Mouse (Mus musculus) heart, postnatal 0 days (tissue): Measurements from ENCODE around the gene Olfr310. TPM values are rescaled to one million over a fixed set of nuclear protein-coding genes. Genes with fewer than 3 reads are reported as not detected.

Experiments
- ATAC-seq: fragments of 200-750 bp; cut with Nextera tagmentation; 2 replicates; pipeline ENCODE4 v1.8.0; 2017; ENCODE audit warnings: low read depth, moderate number of reproducible peaks, moderate library complexity; ENCODE audit not compliant: insufficient read depth
- DNase-seq: peaks from one replicate; pipeline ENCODE4 v3.0.0-alpha.2; 2016; ENCODE audit warnings: low spot score
- H3K27ac ChIP-seq: fragments of 300-500 bp; sonication (generic); 2 replicates; pipeline ENCODE4 v1.5.1; 2014; ENCODE audit warnings: low read depth, mild to moderate bottlenecking
- H3K27me3 ChIP-seq: fragments of 300-500 bp; sonication (generic); 2 replicates; pipeline ENCODE4 v1.6.1; 2014; ENCODE audit warnings: low read length, mixed read lengths; ENCODE audit not compliant: control insufficient read depth, insufficient read depth
- H3K36me3 ChIP-seq: fragments of 300-500 bp; sonication (generic); replicated peaks from 2 replicates; pipeline ENCODE4 v1.6.1; 2014; ENCODE audit warnings: low read length, mixed read lengths; ENCODE audit not compliant: control insufficient read depth, insufficient read depth
- H3K4me1 ChIP-seq: fragments of 300-500 bp; sonication (generic); 2 replicates; pipeline ENCODE4 v1.6.1; 2014; ENCODE audit warnings: antibody characterized with exemption; ENCODE audit not compliant: control insufficient read depth, insufficient read depth
- H3K4me2 ChIP-seq: fragments of 300-500 bp; sonication (generic); 2 replicates; pipeline ENCODE4 v1.6.1; 2014; ENCODE audit warnings: low read depth, mild to moderate bottlenecking, low read length, moderate library complexity
- H3K4me3 ChIP-seq: fragments of 300-500 bp; sonication (generic); 2 replicates; pipeline ENCODE4 v1.5.1; 2014; ENCODE audit warnings: low read depth, low read length
- H3K9ac ChIP-seq: fragments of 300-500 bp; sonication (generic); replicated peaks from 2 replicates; pipeline ENCODE4 v1.6.1; 2014; ENCODE audit warnings: low read depth, low read length, mixed read lengths
- H3K9me3 ChIP-seq: fragments of 300-500 bp; sonication (generic); replicated peaks from 2 replicates; pipeline ENCODE4 v1.6.1; 2016; ENCODE audit warnings: low read length; ENCODE audit not compliant: control insufficient read depth
- CTCF ChIP-seq: IDR thresholded peaks from 2 replicates; pipeline ENCODE4 v1.5.1; 2016; ENCODE audit warnings: antibody characterized with exemption, control low read depth, low read depth
- EP300 ChIP-seq: IDR thresholded peaks from 2 replicates; pipeline ENCODE4 v1.6.1; 2016; ENCODE audit warnings: antibody characterized with exemption, low read depth
- WGBS: fragments of 180-500 bp; shearing (Covaris S2); extraction: QIAGEN DNeasy Blood & Tissue Kit; methylation state at CpG from one replicate; pipeline ENCODE4 v1.1.7; 2014; 5-methylcytosine and 5-hydroxymethylcytosine counted together
- microRNA-seq: library from miRNA; unstranded; fragments of <30 nt; microRNA quantifications from one replicate; pipeline ENCODE4, GENCODE M21; 2016
- polyA plus RNA-seq: library from polyadenylated mRNA; unstranded; fragments of >200 nt; fragmentation: Nextera tagmentation; extraction: Ambion mirVana; gene quantifications from 2 replicates; pipeline ENCODE4 v1.2.1, GENCODE M21; 2015
- total RNA-seq: library from RNA; depleted of rRNA; stranded (reverse); fragments of >200 nt; gene quantifications from 2 replicates; pipeline ENCODE4 v1.2.3, GENCODE M21; 2014; ENCODE audit warnings: low replicate concordance; rRNA removed

Olfr310 gene
- total RNA-seq (not detected in 2 replicates), polyA plus RNA-seq (not detected in 2 replicates)

- no peak within 1 kb of the TSS for H3K4me3 ChIP-seq
- no peaks in the 10 kb centered on the region for H3K36me3 ChIP-seq
- no peaks in the 10 kb centered on the region for H3K9me3 ChIP-seq
- TF ChIP-seq EP300 (no peak), CTCF (no peak)
- H3K27me3 ChIP-seq, result no peaks in the 10 kb centered on the region
- ATAC-seq (no peak), DNase-seq (no peak)
- no peak within 1 kb of the TSS for H3K9ac ChIP-seq
- no peaks in the 10 kb centered on the region for H3K4me1 ChIP-seq
- WGBS, result 49% methylated on average over 1 of the region's 1 CpGs
- no peak within 1 kb of the TSS for H3K4me2 ChIP-seq
- no peak within 1 kb of the TSS for H3K27ac ChIP-seq
These were observed at the start of gene Olfr310 for GRCm38 (mm10) chr7:86277072-86277471. Gene Olfr310, minus strand, starts transcription at chr7:86277172.

GRCm38 (mm10) chr7:86325530-86325929, 48.6 kb upstream of the Olfr310 start, which contains the start of gene Olfr308:
Gene Olfr308, minus strand, starts transcription at chr7:86325630.
- DNase-seq, result no peak
- Histone ChIP-seq H3K4me1 (no peaks in the 10 kb centered on the region), H3K9ac (no peak within 1 kb of the TSS), H3K4me2 (no peak within 1 kb of the TSS), H3K27me3 (no peaks in the 10 kb centered on the region), H3K4me3 (no peak within 1 kb of the TSS), H3K9me3 (no peaks in the 10 kb centered on the region), H3K27ac (no peak within 1 kb of the TSS), H3K36me3 (no peaks in the 10 kb centered on the region)
- ATAC-seq, result no peak
- no peak for TF ChIP-seq CTCF
- TF ChIP-seq EP300, result no peak

DNA sequence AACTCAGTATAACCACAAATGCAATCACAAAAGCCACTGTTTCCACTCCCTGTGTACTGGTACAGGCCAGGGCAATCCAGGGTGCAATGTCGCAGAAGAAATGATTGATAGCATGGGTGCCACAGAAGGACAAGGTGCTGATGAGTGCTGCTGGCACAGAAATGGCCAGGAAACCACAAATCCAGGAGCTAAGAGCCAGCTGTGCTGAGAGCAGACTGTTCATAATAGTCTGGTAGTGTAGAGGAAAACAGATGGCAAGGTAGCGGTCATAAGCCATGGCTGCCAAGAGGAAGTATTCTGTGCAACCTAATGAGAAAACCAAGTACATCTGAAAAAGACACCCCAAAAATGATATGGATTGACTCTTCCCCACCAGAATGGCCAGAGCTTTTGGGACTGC, 44.4 kb upstream of the Olfr310 start:
- DNase-seq (no peak), ATAC-seq (no peak)
- no peak overlapping the region for H3K4me3 ChIP-seq
- WGBS, result 76% methylated on average over 2 of the region's 2 CpGs
- no peaks in the 10 kb centered on the region for H3K27me3 ChIP-seq
- no peaks in the 10 kb centered on the region for H3K36me3 ChIP-seq
- TF ChIP-seq CTCF (no peak), EP300 (no peak)
- no peak overlapping the region for H3K27ac ChIP-seq
- H3K9me3 ChIP-seq, result no peaks in the 10 kb centered on the region
- H3K9ac ChIP-seq, result no peak overlapping the region
- no peak overlapping the region for H3K4me2 ChIP-seq
- H3K4me1 ChIP-seq, result no peaks in the 10 kb centered on the region

DNA sequence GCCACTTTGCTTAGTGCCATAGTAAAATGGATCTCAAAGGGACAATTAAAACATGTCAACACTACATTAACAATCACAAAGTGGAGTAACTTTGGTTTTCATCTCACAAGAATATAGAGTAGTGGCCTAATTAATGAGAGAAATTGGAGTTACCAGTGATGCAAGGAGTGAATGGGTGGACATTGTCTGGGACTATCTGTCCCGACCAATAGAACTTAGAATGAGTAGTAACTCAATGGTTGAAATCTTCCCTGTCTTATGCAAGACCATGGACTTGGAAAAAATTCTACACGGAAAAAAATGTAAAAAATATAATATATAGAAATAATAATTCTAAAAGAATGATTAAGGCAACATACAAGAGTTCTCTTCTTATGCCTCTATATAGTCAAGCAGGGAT, 36.6 kb upstream of the Olfr310 start, which contains the start of gene Olfr309:
Olfr309 (minus strand) TSS at position 101 of the 400 bp plus-strand sequence.
- WGBS, result 45% methylated on average over 2 of the region's 2 CpGs
- Histone ChIP-seq H3K27me3 (no peaks in the 10 kb centered on the region), H3K4me2 (no peak within 1 kb of the TSS), H3K9ac (no peak within 1 kb of the TSS), H3K4me1 (no peaks in the 10 kb centered on the region), H3K4me3 (no peak within 1 kb of the TSS), H3K9me3 (no peaks in the 10 kb centered on the region), H3K36me3 (no peaks in the 10 kb centered on the region), H3K27ac (no peak within 1 kb of the TSS)
- no peak for DNase-seq
- TF ChIP-seq CTCF (no peak), EP300 (no peak)
- no peak for ATAC-seq

DNA sequence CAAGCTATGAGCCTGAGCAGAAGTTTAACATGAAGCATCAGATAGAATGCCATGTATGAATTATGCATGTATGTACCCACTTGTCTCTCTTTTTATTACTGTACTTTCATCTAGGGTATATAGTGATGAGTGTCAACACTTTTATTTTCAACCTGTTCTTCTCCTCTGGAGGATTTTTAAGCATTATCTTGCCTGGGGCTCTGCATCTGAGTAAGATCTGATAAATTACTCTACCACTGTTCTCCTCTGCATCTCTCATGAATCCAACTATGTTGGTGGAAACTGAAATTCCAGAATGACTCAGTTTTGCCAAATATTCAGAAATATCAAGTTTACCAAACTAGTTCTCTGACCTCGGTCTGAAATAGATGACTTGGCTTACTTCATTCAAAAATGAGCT, 30.8 kb downstream of the Olfr310 start, which contains the start of gene Vmn2r76:
Vmn2r76 (minus strand) TSS at position 101 of the 400 bp plus-strand sequence.
- TF ChIP-seq EP300 (no peak), CTCF (no peak)
- Histone ChIP-seq H3K36me3 (no peaks in the 10 kb centered on the region), H3K9ac (no peak within 1 kb of the TSS), H3K27ac (no peak within 1 kb of the TSS), H3K4me3 (no peak within 1 kb of the TSS), H3K9me3 (peaks cover 4% of the 10 kb centered on the region; the same call in 1 of the 2 replicates), H3K27me3 (no peaks in the 10 kb centered on the region), H3K4me2 (no peak within 1 kb of the TSS), H3K4me1 (no peaks in the 10 kb centered on the region)
- 54% methylated on average over 1 of the region's 1 CpGs for WGBS
- ATAC-seq (no peak), DNase-seq (no peak)

Small RNA genes within 50 kb of the gene (microRNA-seq; reads per million reads assigned to microRNA genes)
- gene Gm23192, result not detected

Other genes starting within 250 kb of the Olfr310 start
- gene Vmn2r75, start 105.4 kb downstream of the Olfr310 start, total RNA-seq, result not detected in 2 replicates
- gene Vmn2r75, start 105.4 kb downstream of the Olfr310 start, polyA plus RNA-seq, result not detected in 2 replicates
- not detected in 2 replicates for gene Vmn2r76, start 30.9 kb downstream of the Olfr310 start, total RNA-seq
- not detected in 2 replicates for gene Vmn2r76, start 30.9 kb downstream of the Olfr310 start, polyA plus RNA-seq
- gene Olfr309, start 36.5 kb upstream of the Olfr310 start, total RNA-seq, result not detected in 2 replicates
- not detected in 2 replicates for gene Olfr309, start 36.5 kb upstream of the Olfr310 start, polyA plus RNA-seq
- gene Olfr308, start 48.5 kb upstream of the Olfr310 start, total RNA-seq, result not detected in 2 replicates
- gene Olfr308, start 48.5 kb upstream of the Olfr310 start, polyA plus RNA-seq, result not detected in 2 replicates
- gene Olfr307, start 60.4 kb upstream of the Olfr310 start, total RNA-seq, result not detected in 2 replicates
- not detected in 2 replicates for gene Olfr307, start 60.4 kb upstream of the Olfr310 start, polyA plus RNA-seq
- gene Olfr305, start 89.8 kb upstream of the Olfr310 start, total RNA-seq, result not detected in 2 replicates
- not detected in 2 replicates for gene Olfr305, start 89.8 kb upstream of the Olfr310 start, polyA plus RNA-seq
- not detected in 2 replicates for gene Olfr304, start 109.5 kb upstream of the Olfr310 start, total RNA-seq
- not detected in 2 replicates for gene Olfr304, start 109.5 kb upstream of the Olfr310 start, polyA plus RNA-seq
- not detected in 2 replicates for gene Olfr303, start 120.6 kb upstream of the Olfr310 start, total RNA-seq
- gene Olfr303, start 120.6 kb upstream of the Olfr310 start, polyA plus RNA-seq, result not detected in 2 replicates
- not detected in 2 replicates for gene Olfr301, start 126.7 kb upstream of the Olfr310 start, total RNA-seq
- gene Olfr301, start 126.7 kb upstream of the Olfr310 start, polyA plus RNA-seq, result not detected in 2 replicates
- not detected in 2 replicates for gene Olfr299, start 182.7 kb upstream of the Olfr310 start, total RNA-seq
- gene Olfr299, start 182.7 kb upstream of the Olfr310 start, polyA plus RNA-seq, result not detected in 2 replicates
- gene Olfr298, start 215.3 kb upstream of the Olfr310 start, total RNA-seq, result not detected in 2 replicates
- not detected in 2 replicates for gene Olfr298, start 215.3 kb upstream of the Olfr310 start, polyA plus RNA-seq
- not detected in 2 replicates for gene Olfr297, start 242.8 kb upstream of the Olfr310 start, total RNA-seq
- gene Olfr297, start 242.8 kb upstream of the Olfr310 start, polyA plus RNA-seq, result not detected in 2 replicates